Mouse (Mus musculus): Measurements from ENCODE around the gene Eno3. TPM values are rescaled to one million over a fixed set of nuclear protein-coding genes. Genes with fewer than 3 reads are reported as not detected.
A peak's percentile ranks its signal among the peaks of the same experiment; 100 is the strongest.

Eno3 gene
- total and polyA plus RNA-seq, 3 experiments = 1,222 to 1,659 (median 1,523) TPM

GRCm38 (mm10) chr11:70688372-70688771 is 31.4 kb downstream of the Eno3 start:
- DNase-seq = no peak
- peaks cover 4% of the 10 kb centered on the region for H3K4me1 ChIP-seq (ENCODE audit: control insufficient read depth, insufficient read depth, low read length)
- 9% methylated on average over 8 of the region's 8 CpGs for WGBS
- no peaks in the 10 kb centered on the region for H3K79me2 ChIP-seq (replicated peaks; ENCODE audit: control insufficient read depth, insufficient read depth, low read length)
- peak overlapping the region; percentile 98 for H3K27ac ChIP-seq
- peak overlapping the region; percentile 84 for H3K4me3 ChIP-seq
- intact Hi-C loops (cut with DNase I) = loop anchor here (1.0 to 5.0 kb wide), 3 partner anchors 12 to 69 kb away; partner anchors contain the start of genes Inca1, Kif1c, Rnf167 and Slc25a11
- no peak for TF ChIP-seq EP300 (IDR thresholded peaks at IDR 0.05; ENCODE audit: insufficient read depth, low read depth, low read length)
- no peak for TF ChIP-seq CTCF (IDR thresholded peaks at IDR 0.05)
- TF ChIP-seq POLR2A (IDR thresholded peaks at IDR 0.05; ENCODE audit: insufficient read depth, low read depth, low read length) = no peak
- H3K27me3 ChIP-seq (ENCODE audit: control insufficient read depth, insufficient read depth, low read length) = no peaks in the 10 kb centered on the region
- H3K9ac ChIP-seq (ENCODE audit: low read depth, low read length) = peak overlapping the region; percentile 93
- H3K36me3 ChIP-seq (ENCODE audit: control insufficient read depth, insufficient read depth, low read length) = no peaks in the 10 kb centered on the region; the same call in 1 of the 2 replicates

- TF ChIP-seq POLR2A (IDR thresholded peaks at IDR 0.05; ENCODE audit: insufficient read depth, low read depth, low read length) (no peak), CTCF (IDR thresholded peaks at IDR 0.05) (no peak), EP300 (IDR thresholded peaks at IDR 0.05; ENCODE audit: insufficient read depth, low read depth, low read length) (no peak)
- Histone ChIP-seq H3K27me3 (ENCODE audit: control insufficient read depth, insufficient read depth, low read length) (no peaks in the 10 kb centered on the region), H3K4me1 (ENCODE audit: control insufficient read depth, insufficient read depth, low read length) (peaks cover 4% of the 10 kb centered on the region), H3K79me2 (replicated peaks; ENCODE audit: control insufficient read depth, insufficient read depth, low read length) (no peaks in the 10 kb centered on the region), H3K4me3 (no peak overlapping the region), H3K36me3 (ENCODE audit: control insufficient read depth, insufficient read depth, low read length) (no peaks in the 10 kb centered on the region; the same call in 1 of the 2 replicates), H3K27ac (no peak overlapping the region), H3K9ac (ENCODE audit: low read depth, low read length) (no peak overlapping the region)
- DNase-seq = no peak
- 67% methylated on average over 4 of the region's 4 CpGs for WGBS
- intact Hi-C loops (cut with DNase I) = loop anchor here (5.0 kb wide), 2 partner anchors 42 to 68 kb away; partner anchors contain the start of genes Rnf167 and Slc25a11
Observed at GRCm38 (mm10) chr11:70689578-70689977, 32.6 kb downstream of the Eno3 start.

GRCm38 (mm10) chr11:70693504-70693903 is 36.5 kb downstream of the Eno3 start:
- Histone ChIP-seq H3K36me3 (ENCODE audit: control insufficient read depth, insufficient read depth, low read length) (no peaks in the 10 kb centered on the region; the same call in 1 of the 2 replicates), H3K79me2 (replicated peaks; ENCODE audit: control insufficient read depth, insufficient read depth, low read length) (no peaks in the 10 kb centered on the region), H3K9ac (ENCODE audit: low read depth, low read length) (no peak overlapping the region), H3K4me1 (ENCODE audit: control insufficient read depth, insufficient read depth, low read length) (peaks cover 2% of the 10 kb centered on the region), H3K27ac (no peak overlapping the region), H3K4me3 (no peak overlapping the region), H3K27me3 (ENCODE audit: control insufficient read depth, insufficient read depth, low read length) (no peaks in the 10 kb centered on the region)
- WGBS = 54% methylated on average over 3 of the region's 3 CpGs
- no peak for DNase-seq
- intact Hi-C loops (cut with DNase I) = loop anchor here (5.0 kb wide), 1 partner anchor 39 kb away; no protein-coding TSS in a partner anchor
- TF ChIP-seq CTCF (IDR thresholded peaks at IDR 0.05) = no peak
- no peak for TF ChIP-seq POLR2A (IDR thresholded peaks at IDR 0.05; ENCODE audit: insufficient read depth, low read depth, low read length)
- no peak for TF ChIP-seq EP300 (IDR thresholded peaks at IDR 0.05; ENCODE audit: insufficient read depth, low read depth, low read length)

- Histone ChIP-seq H3K27me3 (ENCODE audit: control insufficient read depth, insufficient read depth, low read length) (no peaks in the 10 kb centered on the region), H3K79me2 (replicated peaks; ENCODE audit: control insufficient read depth, insufficient read depth, low read length) (peaks cover 2% of the 10 kb centered on the region; the same call in 1 of the 2 replicates), H3K9ac (ENCODE audit: low read depth, low read length) (no peak overlapping the region), H3K4me1 (ENCODE audit: control insufficient read depth, insufficient read depth, low read length) (peaks cover under 1% of the 10 kb centered on the region; the same call in 1 of the 2 replicates), H3K4me3 (no peak overlapping the region), H3K36me3 (ENCODE audit: control insufficient read depth, insufficient read depth, low read length) (no peaks in the 10 kb centered on the region), H3K27ac (no peak overlapping the region)
- intact Hi-C loops (cut with DNase I) = no loop called here
- TF ChIP-seq EP300 (IDR thresholded peaks at IDR 0.05; ENCODE audit: insufficient read depth, low read depth, low read length) (no peak), CTCF (IDR thresholded peaks at IDR 0.05) (peak; percentile 41), POLR2A (IDR thresholded peaks at IDR 0.05; ENCODE audit: insufficient read depth, low read depth, low read length) (no peak)
- WGBS = 77% methylated on average over 3 of the region's 3 CpGs
- no peak for DNase-seq
Observed at GRCm38 (mm10) chr11:70697376-70697775, 40.4 kb downstream of the Eno3 start.

DNA sequence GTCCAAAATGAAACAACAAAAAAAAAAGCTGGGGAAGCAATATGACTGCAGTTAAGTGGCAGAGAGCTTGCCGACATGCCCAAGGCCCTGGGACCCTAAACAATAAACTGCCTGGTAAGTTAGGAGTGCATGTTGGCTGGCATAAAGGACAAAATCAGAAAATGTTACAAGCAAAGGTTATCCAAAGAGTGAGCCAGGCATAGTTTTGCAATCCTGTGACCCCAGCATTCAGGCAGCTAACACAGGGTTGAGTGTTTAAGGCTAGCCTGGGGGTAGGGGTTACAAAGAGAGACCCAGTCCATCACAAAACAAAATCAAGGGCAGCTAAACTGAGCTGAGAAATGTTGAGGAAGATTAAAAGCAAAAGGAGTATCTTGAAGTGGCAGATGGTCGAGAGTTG is 42.0 kb downstream of the Eno3 start:
- Histone ChIP-seq H3K9ac (ENCODE audit: low read depth, low read length) (no peak overlapping the region), H3K36me3 (ENCODE audit: control insufficient read depth, insufficient read depth, low read length) (peaks cover 5% of the 10 kb centered on the region; the same call in 1 of the 2 replicates), H3K4me3 (no peak overlapping the region), H3K79me2 (replicated peaks; ENCODE audit: control insufficient read depth, insufficient read depth, low read length) (peaks cover 2% of the 10 kb centered on the region; the same call in 1 of the 2 replicates), H3K27ac (no peak overlapping the region), H3K27me3 (ENCODE audit: control insufficient read depth, insufficient read depth, low read length) (no peaks in the 10 kb centered on the region), H3K4me1 (ENCODE audit: control insufficient read depth, insufficient read depth, low read length) (peaks cover 6% of the 10 kb centered on the region)
- intact Hi-C loops (cut with DNase I) = no loop called here
- TF ChIP-seq EP300 (IDR thresholded peaks at IDR 0.05; ENCODE audit: insufficient read depth, low read depth, low read length) (no peak), CTCF (IDR thresholded peaks at IDR 0.05) (no peak), POLR2A (IDR thresholded peaks at IDR 0.05; ENCODE audit: insufficient read depth, low read depth, low read length) (no peak)
- 93% methylated on average over 2 of the region's 2 CpGs for WGBS
- no peak for DNase-seq
